Mouse (Mus musculus) CD8-positive naive resting alpha-beta T cell, adult 57 days (primary cell): ENCODE measurements around the gene Mgat5. TPM values are rescaled to one million over a fixed set of nuclear protein-coding genes. Genes with fewer than 3 reads are reported as not detected.

Experiments used
- total RNA-seq: library from RNA; stranded (reverse); gene quantifications from one replicate; pipeline ENCODE4 v1.2.4, GENCODE M21; 2023

Mgat5 gene
- total RNA-seq: 21.7 TPM

GRCm38 (mm10) chr1:127204817-127205485, at the start of gene Mgat5:
Gene Mgat5 (plus strand): TSS chr1:127205015.

